Mouse (Mus musculus): ENCODE measurements around the gene Ly6g6d. TPM values are rescaled to one million over a fixed set of nuclear protein-coding genes. Genes with fewer than 3 reads are reported as not detected.

The Ly6g6d gene
- polyA plus RNA-seq (2012; rRNA removed), result 7.4 and 8.5 TPM in 2 replicates

GRCm38 (mm10) chr17:35077786-35078233, at the start of gene Ly6g6d:
Ly6g6d (minus strand) TSS chr17:35078065.

GRCm38 (mm10) chr17:35126206-35126611, 48.3 kb upstream of the Ly6g6d start, which contains the start of gene D17H6S53E:
D17H6S53E (plus strand) TSS chr17:35126373.

GRCm38 (mm10) chr17:35121871-35122303, 44.0 kb upstream of the Ly6g6d start, which contains the start of gene Csnk2b:
Csnk2b (minus strand) TSS chr17:35122053.

GRCm38 (mm10) chr17:35121143-35121799, 43.4 kb upstream of the Ly6g6d start, which contains the start of gene Gpank1:
Gpank1 (plus strand) TSS chr17:35121455.

GRCm38 (mm10) chr17:35115046-35116019, 37.5 kb upstream of the Ly6g6d start, which contains the start of gene Ly6g5b:
Ly6g5b (minus strand) TSS chr17:35115428.

GRCm38 (mm10) chr17:35108097-35108496, 30.2 kb upstream of the Ly6g6d start, which contains the start of gene Ly6g5c:
Ly6g5c (plus strand) TSS chr17:35108279.

GRCm38 (mm10) chr17:35088825-35089644, 11.2 kb upstream of the Ly6g6d start, which contains the start of gene Abhd16a:
Abhd16a (plus strand) TSS chr17:35089263.

GRCm38 (mm10) chr17:35085208-35085865, 7.5 kb upstream of the Ly6g6d start, which contains the start of gene Ly6g6f:
Ly6g6f (minus strand) TSS chr17:35085610.

GRCm38 (mm10) chr17:35076507-35077176, 1.2 kb downstream of the Ly6g6d start, which contains the start of gene Ly6g6e:
Ly6g6e (plus strand) TSS chr17:35076902.

GRCm38 (mm10) chr17:35066084-35066483, 11.8 kb downstream of the Ly6g6d start, which contains the start of gene Mpig6b:
Mpig6b (minus strand) TSS chr17:35066184.

GRCm38 (mm10) chr17:35064951-35065947, 12.6 kb downstream of the Ly6g6d start, which contains the start of gene Ly6g6c:
Ly6g6c (plus strand) TSS chr17:35065388.

GRCm38 (mm10) chr17:35058911-35059892, 18.7 kb downstream of the Ly6g6d start, which contains the start of gene Ddah2:
Ddah2 (plus strand) TSS chr17:35059035.

GRCm38 (mm10) chr17:35049561-35050016, 28.3 kb downstream of the Ly6g6d start, which contains the start of gene Clic1:
Clic1 (plus strand) TSS chr17:35049966.

GRCm38 (mm10) chr17:35046681-35047455, 31.0 kb downstream of the Ly6g6d start, which contains the start of gene Msh5:
Msh5 (minus strand) TSS chr17:35046745.

GRCm38 (mm10) chr17:35027277-35028068, 50.4 kb downstream of the Ly6g6d start, which contains the start of gene Sapcd1:
Sapcd1 (minus strand) TSS chr17:35028016.

All from ovary, adult 2 months (tissue).